Mouse (Mus musculus): ENCODE measurements around the gene Csn1s2a.

- TF ChIP-seq CTCF (IDR thresholded peaks at IDR 0.05; ENCODE audit: low read depth) (peak; percentile 28; the same call in 1 of the 2 replicates), EP300 (optimal IDR thresholded peaks at IDR 0.05) (no peak)
Measured at GRCm38 (mm10) chr5:87782731-87783130, 8.4 kb downstream of the Csn1s2a start.
